Mouse (Mus musculus) ES-E14 (cell line): ENCODE measurements around the gene Ahdc1.

Experiments used
- CHD2 ChIP-seq: IDR thresholded peaks from 2 replicates; pipeline ENCODE4 v1.6.1; 2014; ENCODE audit warnings: mild to moderate bottlenecking, low read depth, low read length, inconsistent platforms
- MAFK ChIP-seq: IDR thresholded peaks from 2 replicates; pipeline ENCODE4 v1.6.1; 2014; ENCODE audit warnings: mild to moderate bottlenecking, low read depth, low read length, inconsistent platforms; ENCODE audit not compliant: insufficient read depth
- ZC3H11A ChIP-seq: IDR thresholded peaks from 2 replicates; pipeline ENCODE4 v1.6.1; 2012; ENCODE audit warnings: low read depth, mild to moderate bottlenecking, inconsistent platforms, low read length, borderline replicate concordance
- ZNF384 ChIP-seq: IDR thresholded peaks from 2 replicates; pipeline ENCODE4 v1.6.1; 2012; ENCODE audit warnings: low read depth, low read length, inconsistent platforms

DNA sequence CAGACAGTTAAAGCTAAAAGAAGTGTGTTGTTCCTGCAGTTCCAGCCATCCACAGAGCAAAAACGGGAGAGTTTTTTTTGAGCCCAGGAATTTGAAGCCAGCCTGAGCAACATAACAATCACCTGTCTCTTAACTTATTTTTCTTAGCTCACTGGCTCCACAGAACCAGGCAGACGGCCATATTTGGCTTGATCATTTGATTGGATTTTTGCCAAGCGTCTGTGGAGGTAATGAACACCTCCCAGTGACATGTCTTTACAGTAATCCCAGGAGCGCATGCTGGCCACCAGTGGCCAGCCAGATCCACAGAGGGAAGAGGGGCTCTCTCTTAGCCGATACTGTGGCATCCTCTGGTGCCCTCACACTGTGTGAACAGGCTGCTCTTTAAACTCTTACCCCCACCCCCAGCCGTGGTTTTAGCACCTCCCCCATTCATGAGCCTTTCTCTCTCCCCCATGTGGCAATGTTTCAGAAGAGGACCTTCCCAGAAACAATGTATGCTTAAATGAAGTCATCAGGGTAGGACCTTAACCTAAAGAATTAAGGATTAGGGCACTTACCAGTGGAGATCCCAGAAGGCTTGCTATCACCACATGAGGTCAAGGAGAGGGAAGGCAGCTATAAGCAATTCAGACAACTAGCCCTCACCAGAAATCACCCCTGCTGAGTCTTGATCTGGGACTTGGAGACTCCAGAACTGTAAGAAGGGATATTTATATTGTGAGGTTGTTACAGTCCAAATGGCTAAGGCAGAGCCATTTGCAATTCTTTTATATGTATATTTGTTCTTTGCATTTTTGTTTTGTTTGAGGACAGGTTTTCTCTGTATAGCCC lies 42.7 kb upstream of the Ahdc1 start:
- TF ChIP-seq ZNF384 (no peak), CHD2 (0 out of 2 replicates have a peak, but pooled peaks have one; percentile 11), ZC3H11A (no peak), MAFK (no peak)
